Mouse (Mus musculus) c-Kit-positive CD71-positive TER-119-positive erythroid progenitor cells, embryonic 14.5 days (primary cell): Measurements from ENCODE around the gene Mthfd1l.
"Not testable (repeated sequence)": the region's sequence is repeated elsewhere in the genome, so short reads cannot be mapped to it uniquely, and the experiment has no call there.

Experiments used
- DNase-seq: peaks from one replicate; pipeline ENCODE4 v3.0.0-alpha.2; 2013; ENCODE audit warnings: low spot score

The Mthfd1l gene

DNA sequence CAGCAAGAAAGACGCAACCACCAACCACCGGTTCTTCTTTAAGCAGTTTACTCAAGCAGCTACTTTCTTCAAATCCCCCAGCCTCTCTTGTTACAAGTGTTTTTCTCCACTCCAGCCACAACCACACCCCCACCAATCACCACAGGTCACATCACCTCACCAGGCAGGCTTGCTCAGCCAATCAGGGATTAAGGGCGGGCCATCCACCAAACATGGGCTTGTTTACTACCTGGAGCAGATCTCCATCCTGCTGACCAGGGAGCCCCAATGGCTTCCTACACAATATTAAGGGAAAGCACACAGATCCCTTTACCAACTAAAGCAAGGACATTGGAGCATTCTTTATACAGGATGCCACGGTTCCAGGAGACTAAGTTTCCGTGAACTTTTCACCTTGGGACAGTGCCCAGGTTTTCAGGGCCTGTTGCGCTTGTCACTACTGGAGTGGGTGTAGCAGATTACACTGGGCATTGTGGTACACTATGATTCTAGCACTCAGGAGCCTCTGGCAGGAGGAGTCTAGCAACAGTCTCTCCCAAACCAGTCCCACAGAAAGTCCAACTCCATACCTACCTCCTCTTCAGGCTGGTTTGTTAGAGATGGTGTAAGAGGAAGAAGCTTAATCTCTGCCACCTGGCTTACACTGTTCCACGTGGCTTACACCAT is 150.5 kb downstream of the Mthfd1l start:
- not testable (repeated sequence) for DNase-seq

DNA sequence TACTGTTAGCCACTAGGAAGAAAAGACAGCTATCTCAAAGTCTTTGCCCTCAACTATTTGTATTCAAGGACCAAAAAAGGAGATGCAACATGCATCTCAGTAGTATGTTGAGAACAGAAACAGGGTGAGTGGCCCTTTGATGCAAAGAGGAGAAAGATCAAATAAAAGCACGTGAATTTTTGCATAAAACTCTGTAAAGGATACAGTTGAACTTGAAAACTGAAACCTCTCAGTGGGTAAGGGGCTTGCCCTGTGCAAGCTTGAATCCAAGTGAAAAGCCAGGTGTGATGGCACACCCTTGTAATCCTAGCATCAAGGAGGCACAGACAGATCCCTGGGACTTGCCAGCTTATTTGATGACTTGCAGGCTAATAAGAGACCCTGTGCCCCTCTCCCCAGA is 151.2 kb downstream of the Mthfd1l start:
- DNase-seq, result no peak

DNA sequence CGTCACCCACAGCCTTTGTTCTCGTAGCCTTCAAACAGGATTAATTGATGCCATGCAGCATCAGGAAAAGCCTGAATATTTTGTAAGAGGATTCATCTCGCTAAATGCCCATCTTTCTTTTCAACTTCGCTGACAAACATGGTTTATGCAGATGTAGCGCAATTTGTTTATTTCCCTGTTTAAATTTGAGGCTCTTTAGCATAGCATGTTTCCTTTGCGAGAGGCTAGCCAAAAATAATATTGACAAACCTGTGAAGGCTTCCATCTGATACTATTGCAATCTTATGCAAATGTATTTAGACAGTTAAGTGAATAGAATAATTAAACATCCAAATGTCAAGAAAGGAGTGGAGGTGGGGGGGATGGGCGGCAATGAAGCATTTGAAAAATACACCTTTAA is 152.3 kb downstream of the Mthfd1l start:
- no peak for DNase-seq

DNA sequence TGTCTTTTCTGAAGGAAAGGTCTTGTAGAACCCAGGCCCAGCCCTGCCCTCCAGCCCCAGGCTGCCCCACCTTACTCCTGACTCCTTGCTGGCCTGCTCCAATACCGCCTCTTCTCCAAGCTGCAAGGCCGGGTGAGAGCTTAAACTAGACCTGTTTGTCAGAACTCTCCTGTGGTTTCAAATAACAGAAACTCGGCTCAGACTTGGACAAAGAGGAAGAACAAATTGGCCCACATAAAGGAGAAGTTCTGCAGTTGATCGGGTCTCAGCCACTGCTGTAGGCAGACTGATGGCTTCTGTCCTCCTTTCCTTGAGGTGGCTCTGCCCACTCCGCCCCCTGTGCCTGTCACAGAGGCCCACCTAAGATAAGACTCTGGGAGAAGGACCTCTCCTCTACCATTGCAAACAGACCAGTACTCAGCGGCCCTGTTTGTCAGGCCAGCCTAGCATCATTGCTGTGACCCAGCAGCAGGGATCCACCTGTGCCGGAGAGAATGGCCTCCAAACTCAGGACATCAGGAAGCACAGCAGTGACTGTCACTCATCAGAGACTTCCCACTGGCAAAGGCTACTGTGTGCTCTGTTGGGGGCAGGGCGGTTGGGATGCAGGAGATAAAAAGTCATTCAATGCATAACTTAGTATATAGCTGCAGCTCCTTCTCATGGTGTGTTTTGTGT is 153.6 kb downstream of the Mthfd1l start:
- DNase-seq, result no peak

DNA sequence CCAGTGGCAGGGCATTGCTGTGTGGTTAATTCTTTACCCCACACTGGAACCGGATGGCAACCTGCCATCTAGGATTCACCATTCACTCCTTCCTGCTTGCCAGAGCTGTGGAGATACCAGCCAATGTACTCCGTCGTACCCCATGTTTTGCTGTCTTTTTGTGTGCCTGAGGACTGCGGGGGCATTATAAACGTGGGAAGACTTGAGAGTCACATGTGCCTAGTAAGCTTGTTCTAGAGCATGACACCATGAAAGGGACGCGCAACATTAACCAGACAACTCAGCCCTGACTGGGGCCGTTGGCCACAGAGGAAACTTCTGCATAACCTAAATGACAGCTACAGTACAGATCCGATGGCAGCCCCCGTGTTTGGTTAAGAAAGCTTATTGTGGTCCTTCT is 155.5 kb downstream of the Mthfd1l start:
- no peak for DNase-seq

DNA sequence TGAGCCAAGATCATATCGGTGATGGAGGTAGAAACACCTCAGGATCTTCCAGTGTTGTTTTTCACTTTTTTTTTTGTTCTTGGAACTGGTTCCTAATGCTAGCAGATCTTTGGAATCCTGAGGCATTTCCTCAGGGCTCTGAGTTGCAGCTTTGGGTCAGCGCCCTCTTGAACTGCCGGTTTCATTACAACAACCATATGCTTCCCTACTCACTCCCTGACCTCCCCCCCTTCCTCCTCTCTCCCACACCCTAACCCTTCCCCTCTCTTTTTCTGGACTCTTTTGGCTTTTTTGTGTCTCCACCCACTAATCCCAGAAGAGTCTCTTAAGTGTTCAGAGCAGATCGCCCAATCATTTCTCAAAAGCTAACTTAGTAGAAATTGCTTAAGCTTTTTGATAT is 156.0 kb downstream of the Mthfd1l start:
- DNase-seq, result no peak

DNA sequence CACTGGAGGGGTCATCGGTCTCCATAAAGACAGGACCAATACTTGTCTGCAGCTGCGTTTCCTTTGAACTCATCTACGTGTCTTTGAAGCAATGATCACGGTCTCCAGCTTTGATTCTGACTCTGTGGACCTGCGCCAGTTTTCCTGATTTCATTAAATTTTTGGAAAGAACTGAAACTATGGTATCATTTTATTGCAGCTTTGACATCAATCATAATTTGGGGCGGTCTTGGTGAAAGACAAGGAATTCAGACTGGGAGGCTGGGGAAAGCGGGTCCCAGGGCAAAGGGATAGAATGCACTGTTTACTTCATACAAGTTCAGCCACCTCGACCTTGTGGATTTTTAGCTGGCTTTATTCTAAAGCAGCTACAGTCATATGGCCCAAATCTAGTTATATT is 156.5 kb downstream of the Mthfd1l start:
- no peak for DNase-seq

DNA sequence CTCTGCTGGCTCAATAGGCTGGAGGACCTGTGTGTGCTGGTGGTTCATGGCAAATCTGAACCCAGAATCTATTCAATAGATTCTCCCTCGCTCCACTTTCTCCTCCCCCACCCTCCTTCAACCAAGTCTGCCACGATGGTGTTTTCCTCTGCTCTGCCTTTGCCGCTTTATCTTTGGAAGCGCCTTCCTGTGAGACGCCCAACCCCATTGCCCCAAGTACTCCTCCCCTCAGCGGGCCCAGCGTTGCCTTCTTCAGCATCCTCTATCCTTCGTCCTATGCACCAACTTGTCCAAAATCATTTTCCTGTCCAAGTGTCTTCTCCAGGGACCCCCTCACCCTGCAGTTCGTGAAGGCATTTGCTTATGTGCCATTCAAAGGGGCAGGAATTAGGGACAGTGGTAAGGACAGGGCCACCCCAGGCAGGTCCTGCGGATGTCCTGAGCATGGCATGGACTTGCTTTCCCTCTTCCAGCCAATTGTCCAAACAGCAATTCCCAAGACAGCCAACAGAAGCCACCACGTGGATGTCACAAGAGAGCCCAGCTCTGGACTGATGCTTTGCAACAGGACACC is 157.2 kb downstream of the Mthfd1l start:
- DNase-seq, result no peak

DNA sequence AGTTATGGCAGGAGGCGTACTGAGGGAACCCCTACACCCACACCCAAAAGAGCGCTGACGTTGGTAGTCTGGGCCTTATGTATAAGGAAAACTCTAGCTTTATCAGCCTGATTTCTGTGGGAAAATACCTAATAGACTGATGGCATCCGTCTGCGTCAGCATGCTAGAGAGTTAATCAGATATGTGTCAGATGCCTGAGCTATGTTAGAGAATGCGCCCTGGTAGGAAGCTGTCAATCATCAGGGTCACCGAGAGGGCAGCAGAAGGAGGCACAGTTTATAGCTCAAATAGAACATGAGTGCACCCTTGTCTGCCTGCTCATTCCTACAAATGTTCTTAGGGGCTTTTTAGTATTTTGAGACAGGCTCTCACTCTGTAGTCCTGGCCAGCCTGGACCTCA is 159.8 kb downstream of the Mthfd1l start:
- no peak for DNase-seq

DNA sequence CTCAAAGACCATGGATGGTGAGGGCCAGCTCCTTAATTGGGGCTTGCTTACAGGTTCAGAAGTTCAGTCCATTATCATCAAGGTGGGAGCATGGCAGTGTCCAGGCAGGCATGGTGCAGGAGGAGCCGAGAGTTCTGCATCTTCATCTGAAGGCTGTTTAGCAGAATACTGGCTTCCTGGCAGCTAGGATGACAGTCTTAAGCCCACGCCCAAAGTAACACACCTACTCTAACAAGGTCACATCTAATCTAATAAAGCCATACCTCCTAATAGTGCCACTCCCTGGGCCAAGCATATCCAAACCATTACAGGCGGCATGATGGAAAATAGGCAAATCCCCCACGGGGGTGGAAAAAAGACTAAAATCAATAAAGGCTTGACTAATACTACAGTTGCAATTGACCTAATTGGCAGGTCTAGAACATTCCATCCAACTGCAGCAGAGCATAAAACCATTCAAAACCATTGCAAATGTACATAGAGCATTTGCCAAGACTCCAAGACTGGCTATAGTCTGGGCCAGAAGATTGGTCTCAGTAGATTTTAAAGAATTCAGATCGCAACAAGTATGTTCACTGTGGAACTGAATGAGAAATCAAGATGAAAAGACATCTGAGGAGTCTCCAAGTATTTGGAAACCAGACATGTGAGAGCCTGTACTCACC is 162.3 kb downstream of the Mthfd1l start:
- no peak for DNase-seq

DNA sequence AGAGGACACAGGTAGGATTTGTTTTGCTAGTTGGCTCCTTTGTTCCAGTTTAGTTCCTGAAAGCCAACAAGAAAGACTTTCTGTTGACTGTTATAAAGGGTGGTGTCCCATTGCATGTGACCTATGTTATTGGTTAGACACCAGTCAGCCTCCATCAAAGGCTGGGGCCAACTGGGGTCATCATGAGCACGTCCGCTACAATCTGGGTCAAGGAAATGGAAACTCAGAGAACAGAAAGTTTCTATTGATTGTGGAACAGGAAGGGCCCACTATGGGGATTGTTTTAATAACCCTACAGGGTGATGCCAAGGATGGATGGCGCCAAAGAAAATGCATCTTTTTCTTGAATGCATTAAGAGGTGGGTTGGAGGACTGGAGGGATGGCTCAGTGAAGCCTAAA is 166.6 kb downstream of the Mthfd1l start:
- no peak for DNase-seq

DNA sequence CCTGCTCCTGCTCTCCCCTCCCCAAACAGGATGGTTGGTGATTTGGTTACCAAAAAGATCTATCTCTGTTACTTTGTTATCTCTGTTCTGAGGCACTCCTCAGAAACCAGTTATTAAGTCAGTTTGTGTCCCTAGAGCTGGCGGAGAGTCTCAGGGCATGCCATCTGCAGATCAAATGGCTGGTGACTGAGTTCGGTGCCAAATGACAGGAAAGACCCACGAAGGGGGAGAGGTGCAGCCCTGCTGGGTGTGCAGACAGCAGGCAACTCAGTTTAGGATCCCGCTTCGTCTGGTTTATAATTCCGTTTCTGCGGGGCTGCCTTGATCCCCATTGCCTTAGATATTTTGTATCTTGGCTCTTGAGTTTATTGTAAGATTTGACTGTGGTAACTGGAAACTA is 168.8 kb downstream of the Mthfd1l start:
- no peak for DNase-seq

DNA sequence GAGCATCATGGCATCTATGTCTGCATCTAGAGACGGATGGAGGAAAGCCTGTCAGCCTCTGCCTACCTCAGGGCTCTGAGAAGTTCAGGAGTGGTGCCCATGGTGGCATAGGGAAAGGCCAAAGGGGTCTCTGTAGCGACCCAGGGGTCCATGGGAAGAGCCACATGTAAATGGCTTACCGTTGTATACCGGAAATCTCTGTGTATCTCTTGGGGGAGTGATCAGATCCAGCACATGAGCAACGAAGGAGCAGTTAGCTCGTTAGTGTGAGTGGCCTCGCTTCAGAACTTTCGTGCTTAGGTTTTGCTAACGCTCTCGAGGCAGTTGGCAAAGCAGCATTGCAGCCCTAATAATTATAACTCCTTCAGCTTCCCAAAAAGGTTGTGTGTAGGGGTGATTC is 169.9 kb downstream of the Mthfd1l start:
- no peak for DNase-seq

DNA sequence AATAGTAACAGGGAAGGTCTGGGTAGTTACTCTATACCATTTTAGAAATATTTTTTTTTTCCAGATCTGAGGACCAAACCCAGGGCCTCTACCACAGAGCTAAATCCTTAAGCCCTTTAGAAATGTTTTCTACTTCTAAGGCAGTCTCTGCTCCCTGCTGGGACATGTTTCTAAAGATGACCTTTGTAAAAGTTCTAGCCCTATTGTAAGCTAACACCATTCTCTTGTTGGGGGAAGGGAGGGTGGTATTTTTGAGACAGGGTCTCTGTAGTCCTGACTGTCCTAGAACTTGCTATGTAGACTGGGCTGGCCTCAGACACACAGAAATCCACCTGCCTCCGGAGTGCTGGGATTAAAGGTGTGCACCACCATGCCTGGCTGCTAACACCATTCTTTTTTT is 170.5 kb downstream of the Mthfd1l start:
- no peak for DNase-seq

DNA sequence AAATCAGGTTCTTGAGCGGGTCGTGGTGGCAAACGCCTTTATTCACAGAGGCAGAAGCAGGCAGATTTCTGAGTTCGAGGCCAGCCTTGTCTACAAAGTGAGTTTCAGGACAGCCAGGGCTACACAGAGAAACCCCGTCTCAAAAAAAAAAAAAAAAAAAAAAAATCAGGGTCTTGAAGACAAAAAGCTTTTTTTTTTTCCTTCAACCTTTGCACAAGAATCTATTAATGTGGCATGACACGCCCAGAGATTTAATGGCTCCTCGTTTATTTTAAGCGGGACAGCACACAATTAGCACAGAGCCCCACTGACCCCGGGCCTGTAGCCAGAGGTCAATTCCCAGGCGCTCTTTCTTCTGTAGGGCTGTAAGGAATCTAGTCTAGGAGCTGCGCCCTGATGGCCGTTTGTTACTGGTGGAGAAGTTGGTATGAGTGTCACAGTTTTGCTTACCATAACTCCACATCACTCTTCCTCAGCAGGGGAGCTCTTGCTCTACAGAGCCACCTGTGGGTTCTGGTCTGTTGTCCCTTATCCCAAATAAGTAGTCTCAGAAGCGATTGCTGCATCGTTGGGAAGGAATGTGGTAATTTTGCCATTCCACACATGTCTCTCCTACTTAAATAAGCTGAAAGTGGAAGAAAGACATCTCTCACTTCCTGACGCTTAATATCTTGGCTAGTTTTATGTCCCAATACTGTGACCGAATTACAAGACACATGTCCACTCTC is 172.3 kb downstream of the Mthfd1l start:
- DNase-seq, result no peak

DNA sequence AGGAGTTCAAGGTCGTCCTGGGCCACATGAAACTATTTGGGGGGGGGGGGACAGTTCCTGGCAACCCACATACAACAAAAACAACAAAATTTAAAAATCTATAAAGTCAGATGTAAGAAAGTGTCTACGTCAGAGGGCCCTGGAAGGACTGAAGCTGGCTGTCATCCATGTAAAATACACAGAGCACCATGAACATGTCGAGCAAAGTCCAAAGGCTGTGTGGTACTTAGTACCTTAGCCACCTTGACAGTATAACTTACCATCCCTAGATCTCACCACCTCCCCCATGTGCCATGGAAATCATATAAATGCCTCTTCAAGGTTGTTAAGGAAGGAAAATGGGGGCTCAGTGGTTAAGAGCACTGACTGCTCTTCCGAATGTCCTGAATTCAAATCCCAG is 174.0 kb downstream of the Mthfd1l start:
- no peak for DNase-seq

DNA sequence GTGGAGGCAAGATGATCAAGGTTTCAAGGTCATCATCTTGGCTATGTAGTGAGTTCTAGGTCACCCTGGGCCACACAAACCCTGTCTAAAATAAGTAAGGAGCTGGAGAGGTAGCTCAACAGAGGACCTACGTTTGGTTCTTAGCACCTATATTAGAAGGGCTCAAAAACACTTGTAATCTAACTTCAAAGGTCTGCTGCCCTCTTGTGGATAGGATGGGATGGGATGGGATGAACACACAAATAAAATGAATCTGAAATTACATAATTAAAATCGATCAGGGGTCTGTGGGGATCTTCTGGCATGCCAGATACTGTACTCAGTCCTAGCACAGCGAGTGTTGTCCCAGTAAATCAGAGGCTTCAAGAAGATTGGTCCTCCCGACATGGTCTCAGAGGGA is 178.2 kb downstream of the Mthfd1l start:
- no peak for DNase-seq

DNA sequence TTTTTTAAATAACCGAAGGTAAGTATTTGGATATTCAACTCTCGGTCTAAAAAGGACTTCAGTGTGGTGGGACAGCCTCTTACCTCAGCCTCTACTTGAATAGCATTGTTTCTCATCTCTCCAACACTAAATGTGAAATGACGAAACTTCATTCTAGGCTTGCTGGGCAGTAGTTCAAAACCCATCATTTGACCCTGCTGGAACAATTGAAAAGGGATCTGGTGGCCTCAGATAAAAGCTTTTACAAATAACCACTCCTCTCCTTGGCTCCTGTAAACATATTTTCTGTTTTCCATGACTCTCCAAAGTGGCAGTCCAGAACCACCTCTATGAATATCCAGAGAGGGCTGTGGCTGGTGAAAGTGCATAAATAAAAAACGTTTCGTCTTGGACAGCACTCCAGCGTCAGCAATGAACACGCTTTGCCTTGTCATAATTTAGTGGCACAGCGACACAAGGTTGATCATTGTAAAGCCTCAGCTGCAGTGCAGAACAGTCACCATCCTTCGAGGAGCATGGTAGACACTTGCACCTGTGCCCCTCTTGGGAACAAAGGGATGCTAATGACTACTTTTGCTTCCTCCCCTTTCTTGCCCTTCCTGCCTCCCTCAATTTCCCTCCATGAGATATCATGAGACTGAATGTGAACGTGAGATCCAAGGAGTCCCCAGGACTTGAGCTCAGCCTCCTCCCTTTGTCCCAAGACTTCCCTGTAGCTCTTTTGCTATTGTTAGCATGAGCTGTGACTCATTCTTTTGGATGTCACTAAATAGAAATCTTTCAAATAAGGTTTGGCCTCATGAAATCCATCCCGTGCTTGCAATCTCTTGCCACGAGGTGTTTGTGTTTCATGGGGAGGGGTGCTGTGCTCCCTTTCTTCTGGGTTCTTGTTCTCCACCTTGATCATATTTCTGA is 179.2 kb downstream of the Mthfd1l start:
- DNase-seq, result no peak

DNA sequence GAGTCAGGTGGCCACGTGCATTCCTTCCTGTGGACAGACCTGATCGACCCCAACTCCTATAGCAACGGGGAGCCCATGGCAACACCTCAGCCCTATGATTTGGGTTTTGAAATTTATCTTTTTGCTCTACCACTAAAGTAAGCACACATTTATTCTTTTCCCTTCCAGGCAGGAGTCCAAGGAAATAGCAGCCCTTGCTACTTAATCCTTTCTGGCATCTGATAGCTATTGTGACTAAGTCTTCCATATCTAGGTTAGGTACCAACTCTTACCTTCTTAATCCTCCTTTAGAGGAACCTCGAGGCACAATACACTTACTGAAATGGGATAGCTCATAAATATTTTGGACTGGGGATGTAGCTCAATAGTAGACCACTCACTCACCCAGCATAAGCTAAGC is 180.1 kb downstream of the Mthfd1l start:
- no peak for DNase-seq

DNA sequence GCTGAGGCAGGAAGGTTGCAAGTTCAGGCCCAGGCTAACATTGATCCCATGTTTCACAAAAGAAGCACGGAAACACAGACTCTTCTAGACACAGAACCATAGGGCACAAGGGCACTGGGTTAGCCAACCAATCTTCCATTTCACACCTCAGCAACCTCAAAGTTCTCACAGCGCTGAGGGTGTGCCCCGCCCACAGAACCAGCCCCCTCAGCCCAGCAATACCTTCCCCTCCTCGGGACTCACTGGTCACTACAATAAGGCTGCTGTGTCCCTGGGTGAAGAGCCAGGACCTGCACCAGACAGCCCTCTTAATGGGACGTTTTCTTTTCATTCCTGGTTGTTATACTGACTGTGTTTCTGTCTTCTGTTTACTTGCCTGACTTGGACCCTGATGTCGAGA is 181.1 kb downstream of the Mthfd1l start:
- no peak for DNase-seq

DNA sequence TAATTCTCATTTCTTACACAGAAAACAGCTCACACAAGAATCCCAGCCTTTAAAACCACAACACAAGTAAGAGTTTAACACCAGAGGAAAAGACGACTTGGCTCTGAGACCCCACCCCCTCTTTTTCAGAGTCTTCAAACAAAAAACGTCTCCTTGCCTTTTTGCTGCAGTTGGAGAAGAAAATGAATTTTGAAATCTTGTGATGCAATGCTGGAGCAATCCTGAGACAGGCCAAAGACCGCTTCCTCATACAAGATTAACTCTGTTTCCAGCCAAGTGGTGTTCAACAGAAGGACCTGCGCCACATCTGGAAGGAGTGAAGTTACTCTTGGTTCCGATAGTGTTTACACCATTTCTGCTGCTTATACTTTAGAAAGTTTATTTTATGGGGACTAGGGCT is 182.6 kb downstream of the Mthfd1l start:
- DNase-seq, result no peak

DNA sequence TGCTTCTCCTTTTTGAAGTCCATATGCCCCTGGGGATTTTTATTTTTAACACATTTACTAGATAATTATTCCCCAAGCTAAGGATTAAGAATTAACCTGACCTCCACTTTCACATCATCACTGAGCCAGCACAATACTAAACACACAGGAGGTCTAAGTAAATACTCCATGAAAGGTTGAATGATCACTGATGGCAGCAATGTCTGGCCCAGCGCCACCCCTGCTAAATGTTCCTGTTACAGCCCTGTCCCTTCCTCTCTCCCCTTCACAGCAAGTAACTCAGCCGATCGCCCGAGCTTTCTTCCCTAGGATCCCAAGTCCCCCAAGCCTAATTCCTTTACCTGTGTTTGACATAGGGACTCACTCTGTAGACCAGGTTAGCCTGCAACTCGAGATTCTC is 185.6 kb downstream of the Mthfd1l start:
- no peak for DNase-seq
